Mouse (Mus musculus): ENCODE results near the gene March2. TPM values are rescaled to one million over a fixed set of nuclear protein-coding genes. Genes with fewer than 3 reads are reported as not detected.

March2 gene
- polyA plus RNA-seq, 1 experiment from 2014 or later = 63.9 TPM

DNA sequence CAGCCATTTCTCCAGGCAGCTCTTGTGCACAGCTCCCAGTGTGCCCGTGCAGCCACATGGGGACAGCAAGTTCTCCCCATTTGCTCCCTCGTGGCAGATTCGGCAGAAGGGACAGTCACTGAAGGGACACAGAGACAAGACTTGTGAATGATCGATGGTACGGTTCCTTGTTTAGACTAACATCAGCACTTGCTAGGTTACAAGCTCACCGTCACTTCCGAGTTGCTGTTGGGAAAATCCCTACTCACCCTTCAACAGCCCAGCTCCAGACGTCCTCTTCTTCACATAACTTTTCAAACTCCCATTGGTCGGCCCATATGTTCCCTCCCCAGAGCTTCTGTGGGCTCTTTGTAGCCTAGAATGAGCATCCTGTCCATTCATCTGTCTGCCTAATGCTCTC lies 15.4 kb downstream of the March2 start:
- no peak for DNase-seq (ENCODE audit: low spot score)
- no peaks in the 10 kb centered on the region for H3K9me3 ChIP-seq (ENCODE audit: control insufficient read depth, low read length)
- ATAC-seq (ENCODE audit: low read depth) = no peak
- no peaks in the 10 kb centered on the region for H3K27me3 ChIP-seq (replicated peaks; ENCODE audit: control insufficient read depth, insufficient read depth, low read length)
- H3K4me3 ChIP-seq (ENCODE audit: low read depth, low read length) = no peak overlapping the region
- no peak overlapping the region for H3K9ac ChIP-seq (ENCODE audit: low read depth, low read length)
- H3K27ac ChIP-seq (replicated peaks; ENCODE audit: low read depth, low read length) = no peak overlapping the region
- 82% methylated on average over 9 of the region's 9 CpGs for WGBS
- H3K4me2 ChIP-seq (ENCODE audit: low read depth, low read length) = no peak overlapping the region
- no peaks in the 10 kb centered on the region for H3K4me1 ChIP-seq (ENCODE audit: control insufficient read depth, insufficient read depth, low read length)
- peaks cover 25% of the 10 kb centered on the region for H3K36me3 ChIP-seq (ENCODE audit: control insufficient read depth, insufficient read depth, low read length)

DNA sequence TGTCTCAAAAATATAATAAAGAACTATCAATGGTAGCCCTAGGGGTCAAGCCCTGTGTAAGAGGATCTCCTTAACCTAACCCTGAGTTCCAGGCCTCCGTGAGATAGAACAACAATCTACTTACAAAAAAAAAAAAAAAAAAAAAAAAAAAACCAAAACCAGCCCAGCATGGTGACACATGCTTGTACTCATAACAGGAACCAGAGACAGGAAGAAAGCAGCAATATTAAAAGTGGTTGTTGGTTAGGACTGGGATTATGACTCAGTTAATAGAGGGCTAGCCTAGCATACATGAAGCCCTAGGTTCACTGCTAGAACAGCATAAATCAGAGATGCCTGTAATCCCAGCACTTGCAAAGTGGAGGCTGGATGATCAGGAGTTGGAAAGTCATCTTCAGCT lies 16.3 kb downstream of the March2 start:
- DNase-seq (ENCODE audit: low spot score) (no peak), ATAC-seq (ENCODE audit: low read depth) (no peak)
- no peak overlapping the region for H3K4me3 ChIP-seq (ENCODE audit: low read depth, low read length)
- WGBS = 55% methylated on average over 1 of the region's 1 CpGs
- H3K9me3 ChIP-seq (ENCODE audit: control insufficient read depth, low read length) = no peaks in the 10 kb centered on the region
- peaks cover 32% of the 10 kb centered on the region for H3K36me3 ChIP-seq (ENCODE audit: control insufficient read depth, insufficient read depth, low read length)
- H3K27ac ChIP-seq (replicated peaks; ENCODE audit: low read depth, low read length) = no peak overlapping the region
- H3K4me1 ChIP-seq (ENCODE audit: control insufficient read depth, insufficient read depth, low read length) = no peaks in the 10 kb centered on the region
- H3K4me2 ChIP-seq (ENCODE audit: low read depth, low read length) = no peak overlapping the region
- no peaks in the 10 kb centered on the region for H3K27me3 ChIP-seq (replicated peaks; ENCODE audit: control insufficient read depth, insufficient read depth, low read length)
- H3K9ac ChIP-seq (ENCODE audit: low read depth, low read length) = no peak overlapping the region

DNA sequence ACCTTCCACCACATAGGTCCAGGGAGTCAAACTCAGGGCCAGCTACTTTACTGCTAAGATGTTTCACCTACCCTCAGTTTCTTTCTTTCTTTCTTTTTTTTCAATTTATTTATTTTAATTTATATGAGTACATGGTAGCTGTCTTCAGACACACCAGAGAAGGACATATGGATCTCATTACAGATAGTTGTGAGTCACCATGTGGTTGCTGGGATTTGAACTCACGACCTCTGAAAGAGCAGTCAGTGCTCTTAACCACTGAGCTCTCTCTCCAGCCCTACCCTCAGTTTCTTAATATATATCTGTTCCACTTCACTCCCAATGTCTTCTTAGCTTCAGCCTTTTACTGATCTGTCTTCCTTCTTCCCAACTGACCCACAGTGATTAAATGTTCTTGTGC lies 23.0 kb downstream of the March2 start:
- Histone ChIP-seq H3K36me3 (ENCODE audit: control insufficient read depth, insufficient read depth, low read length) (peaks cover 40% of the 10 kb centered on the region; the same call in 1 of the 2 replicates), H3K9ac (ENCODE audit: low read depth, low read length) (no peak overlapping the region), H3K4me1 (ENCODE audit: control insufficient read depth, insufficient read depth, low read length) (no peaks in the 10 kb centered on the region), H3K9me3 (ENCODE audit: control insufficient read depth, low read length) (no peaks in the 10 kb centered on the region), H3K4me3 (ENCODE audit: low read depth, low read length) (no peak overlapping the region), H3K27ac (replicated peaks; ENCODE audit: low read depth, low read length) (no peak overlapping the region), H3K4me2 (ENCODE audit: low read depth, low read length) (no peak overlapping the region), H3K27me3 (replicated peaks; ENCODE audit: control insufficient read depth, insufficient read depth, low read length) (no peaks in the 10 kb centered on the region)
- no peak for ATAC-seq (ENCODE audit: low read depth)
- 66% methylated on average over 1 of the region's 1 CpGs for WGBS
- no peak for DNase-seq (ENCODE audit: low spot score)

DNA sequence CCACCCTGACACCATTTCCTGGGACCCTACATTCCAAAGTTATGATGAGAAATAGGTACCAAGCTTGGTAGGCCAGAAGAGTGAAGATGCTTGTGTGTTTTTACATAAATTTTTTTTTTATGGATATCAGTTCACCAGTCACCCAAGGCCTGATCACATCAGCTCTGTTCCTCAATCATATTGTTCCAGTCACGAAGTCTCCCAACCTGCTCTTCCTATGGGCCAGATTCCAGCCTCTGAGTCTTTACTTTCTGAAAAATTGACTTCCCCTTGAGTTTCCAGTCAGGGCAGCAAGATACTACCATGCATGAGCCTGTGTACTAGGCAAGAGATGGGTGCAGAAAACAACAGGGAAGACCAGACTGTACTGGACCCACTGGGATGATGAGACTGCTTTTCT lies 31.7 kb downstream of the March2 start, which contains the start of gene Hnrnpm:
Gene Hnrnpm, minus strand, starts transcription at position 101 of the 400 bp plus-strand sequence.
- peaks cover 28% of the 10 kb centered on the region for H3K4me1 ChIP-seq (ENCODE audit: control insufficient read depth, insufficient read depth, low read length)
- H3K9ac ChIP-seq (ENCODE audit: low read depth, low read length) = peak within 1 kb of the TSS; percentile 98; the same call in 1 of the 2 replicates
- WGBS = 88% methylated on average over 1 of the region's 1 CpGs

DNA sequence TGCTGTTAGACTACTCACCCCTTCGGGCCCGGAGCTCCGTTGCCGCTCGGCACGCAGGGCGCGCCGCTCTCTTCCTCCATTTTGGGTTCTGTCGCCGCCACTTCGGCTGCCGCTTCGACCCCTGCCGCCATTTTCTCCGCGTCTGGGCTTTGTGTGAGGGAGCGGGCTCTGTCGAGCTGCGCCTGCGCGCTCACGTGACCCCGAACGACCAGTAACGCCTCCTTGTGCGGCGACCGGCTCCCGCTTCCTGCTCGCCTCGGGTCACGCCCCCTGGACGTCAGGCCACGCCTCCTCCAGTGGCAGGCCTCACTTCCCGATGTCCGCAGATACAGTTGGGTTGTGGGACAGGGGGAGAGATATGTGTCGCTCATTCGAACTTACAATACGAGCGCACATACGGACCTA lies 33.2 kb downstream of the March2 start:
- ATAC-seq (ENCODE audit: low read depth) (peak; percentile 98), DNase-seq (ENCODE audit: low spot score) (peak; percentile 98)
- Histone ChIP-seq H3K27me3 (replicated peaks; ENCODE audit: control insufficient read depth, insufficient read depth, low read length) (no peaks in the 10 kb centered on the region), H3K4me1 (ENCODE audit: control insufficient read depth, insufficient read depth, low read length) (peaks cover 42% of the 10 kb centered on the region), H3K9me3 (ENCODE audit: control insufficient read depth, low read length) (no peaks in the 10 kb centered on the region), H3K36me3 (ENCODE audit: control insufficient read depth, insufficient read depth, low read length) (peaks cover 18% of the 10 kb centered on the region; the same call in 1 of the 2 replicates), H3K27ac (replicated peaks; ENCODE audit: low read depth, low read length) (peak overlapping the region; percentile 95), H3K9ac (ENCODE audit: low read depth, low read length) (peak overlapping the region; percentile 98), H3K4me3 (ENCODE audit: low read depth, low read length) (peak overlapping the region; percentile 82), H3K4me2 (ENCODE audit: low read depth, low read length) (peak overlapping the region; percentile 69)
- under 1% methylated on average over 21 of the region's 42 CpGs for WGBS

More for the DNA sequence above, 31.7 kb downstream of the March2 start, which contains the start of gene Hnrnpm:
- Histone ChIP-seq H3K9me3 (ENCODE audit: control insufficient read depth, low read length) (no peaks in the 10 kb centered on the region), H3K4me3 (ENCODE audit: low read depth, low read length) (peak within 1 kb of the TSS; percentile 82), H3K36me3 (ENCODE audit: control insufficient read depth, insufficient read depth, low read length) (peaks cover 18% of the 10 kb centered on the region; the same call in 1 of the 2 replicates), H3K4me2 (ENCODE audit: low read depth, low read length) (peak within 1 kb of the TSS; percentile 69), H3K27ac (replicated peaks; ENCODE audit: low read depth, low read length) (peak within 1 kb of the TSS; percentile 95; the same call in 1 of the 2 replicates), H3K27me3 (replicated peaks; ENCODE audit: control insufficient read depth, insufficient read depth, low read length) (no peaks in the 10 kb centered on the region)
- ATAC-seq (ENCODE audit: low read depth) (no peak), DNase-seq (ENCODE audit: low spot score) (no peak)

DNA sequence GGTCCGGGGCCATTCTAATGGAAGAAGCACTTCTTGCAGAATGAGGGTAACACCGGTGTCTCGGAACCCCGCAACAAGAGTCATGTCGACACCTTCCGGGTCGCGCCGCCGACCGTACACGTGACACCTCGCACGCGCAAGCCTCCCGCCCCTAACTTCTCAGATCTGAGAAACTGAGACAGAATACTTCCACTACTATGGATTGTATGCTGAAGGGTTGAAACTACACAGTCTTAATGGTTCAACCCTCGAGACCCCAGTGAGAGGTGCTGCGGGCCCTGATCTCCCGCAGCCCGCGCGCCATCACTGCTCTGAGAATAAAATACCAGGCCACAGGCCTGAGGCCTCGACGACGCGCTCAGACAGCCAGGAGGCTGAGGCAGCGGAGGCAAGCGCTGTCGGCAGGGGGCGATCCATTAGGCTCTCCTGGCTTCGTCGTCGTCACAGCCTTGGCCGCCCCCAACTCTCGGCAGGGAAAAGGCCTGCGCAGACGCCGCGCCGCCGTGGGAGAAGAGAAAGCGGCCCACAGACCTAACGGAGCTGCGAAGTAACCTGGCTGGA lies 33.7 kb downstream of the March2 start:
- H3K27me3 ChIP-seq (replicated peaks; ENCODE audit: control insufficient read depth, insufficient read depth, low read length) = no peaks in the 10 kb centered on the region
- H3K4me1 ChIP-seq (ENCODE audit: control insufficient read depth, insufficient read depth, low read length) = peaks cover 42% of the 10 kb centered on the region
- H3K4me2 ChIP-seq (ENCODE audit: low read depth, low read length) = peak overlapping the region; percentile 69
- ATAC-seq (ENCODE audit: low read depth) (peak; percentile 78), DNase-seq (ENCODE audit: low spot score) (peak; percentile 71)
- peak overlapping the region; percentile 82 for H3K4me3 ChIP-seq (ENCODE audit: low read depth, low read length)
- peak overlapping the region; percentile 98 for H3K9ac ChIP-seq (ENCODE audit: low read depth, low read length)
- peaks cover 18% of the 10 kb centered on the region; the same call in 1 of the 2 replicates for H3K36me3 ChIP-seq (ENCODE audit: control insufficient read depth, insufficient read depth, low read length)
- H3K9me3 ChIP-seq (ENCODE audit: control insufficient read depth, low read length) = no peaks in the 10 kb centered on the region
- under 1% methylated on average over 37 of the region's 44 CpGs for WGBS
- H3K27ac ChIP-seq (replicated peaks; ENCODE audit: low read depth, low read length) = peak overlapping the region; percentile 95

DNA sequence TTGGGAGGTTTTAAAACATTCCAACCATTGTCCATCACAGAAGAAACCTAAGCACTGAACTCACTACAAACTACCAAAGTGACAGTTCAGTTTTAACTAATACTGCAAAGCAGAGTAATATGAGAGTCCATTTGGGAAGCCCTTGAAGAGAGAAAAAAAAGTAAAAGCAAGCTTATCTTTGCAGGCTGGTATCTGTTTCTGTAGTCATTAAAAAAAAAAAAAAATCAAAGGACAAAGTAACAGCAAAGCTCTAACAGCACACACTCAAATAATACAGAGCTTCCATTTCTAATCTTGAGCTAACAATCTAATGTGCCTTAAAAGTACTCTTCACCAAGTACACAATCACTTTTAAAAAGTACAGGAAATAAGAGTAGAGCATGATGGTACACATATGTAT lies 36.7 kb downstream of the March2 start:
- Histone ChIP-seq H3K27ac (replicated peaks; ENCODE audit: low read depth, low read length) (no peak overlapping the region), H3K9me3 (ENCODE audit: control insufficient read depth, low read length) (no peaks in the 10 kb centered on the region), H3K9ac (ENCODE audit: low read depth, low read length) (no peak overlapping the region), H3K4me1 (ENCODE audit: control insufficient read depth, insufficient read depth, low read length) (peaks cover 42% of the 10 kb centered on the region), H3K27me3 (replicated peaks; ENCODE audit: control insufficient read depth, insufficient read depth, low read length) (no peaks in the 10 kb centered on the region), H3K36me3 (ENCODE audit: control insufficient read depth, insufficient read depth, low read length) (peaks cover 30% of the 10 kb centered on the region), H3K4me2 (ENCODE audit: low read depth, low read length) (0 out of 2 replicates have a peak overlapping the region, but pooled peaks have one; percentile 1), H3K4me3 (ENCODE audit: low read depth, low read length) (no peak overlapping the region)
- DNase-seq (ENCODE audit: low spot score) (no peak), ATAC-seq (ENCODE audit: low read depth) (no peak)

DNA sequence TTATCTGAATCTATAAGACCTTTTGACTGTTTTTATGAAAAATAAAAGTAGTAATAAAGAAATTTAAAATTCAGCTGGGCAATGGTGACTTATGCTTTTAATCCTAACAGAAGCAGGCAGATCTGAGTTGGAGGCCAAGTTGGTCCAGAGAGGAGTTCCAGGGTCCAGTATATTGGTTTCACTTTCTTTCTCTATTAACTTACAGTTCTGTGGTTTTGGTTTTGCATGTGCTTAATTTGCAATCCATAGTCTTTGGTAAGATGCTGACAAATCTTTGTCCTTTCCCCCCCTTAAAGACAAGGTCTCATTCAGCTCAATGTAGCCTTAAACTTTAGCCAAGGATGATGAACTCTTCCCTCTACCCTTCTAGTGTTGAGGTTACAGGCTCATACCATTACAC lies 39.7 kb downstream of the March2 start:
- Histone ChIP-seq H3K27ac (replicated peaks; ENCODE audit: low read depth, low read length) (no peak overlapping the region), H3K4me1 (ENCODE audit: control insufficient read depth, insufficient read depth, low read length) (peaks cover 37% of the 10 kb centered on the region), H3K4me2 (ENCODE audit: low read depth, low read length) (no peak overlapping the region), H3K4me3 (ENCODE audit: low read depth, low read length) (no peak overlapping the region), H3K9me3 (ENCODE audit: control insufficient read depth, low read length) (no peaks in the 10 kb centered on the region), H3K27me3 (replicated peaks; ENCODE audit: control insufficient read depth, insufficient read depth, low read length) (no peaks in the 10 kb centered on the region), H3K36me3 (ENCODE audit: control insufficient read depth, insufficient read depth, low read length) (peaks cover 50% of the 10 kb centered on the region), H3K9ac (ENCODE audit: low read depth, low read length) (no peak overlapping the region)
- no peak for ATAC-seq (ENCODE audit: low read depth)
- no peak for DNase-seq (ENCODE audit: low spot score)

DNA sequence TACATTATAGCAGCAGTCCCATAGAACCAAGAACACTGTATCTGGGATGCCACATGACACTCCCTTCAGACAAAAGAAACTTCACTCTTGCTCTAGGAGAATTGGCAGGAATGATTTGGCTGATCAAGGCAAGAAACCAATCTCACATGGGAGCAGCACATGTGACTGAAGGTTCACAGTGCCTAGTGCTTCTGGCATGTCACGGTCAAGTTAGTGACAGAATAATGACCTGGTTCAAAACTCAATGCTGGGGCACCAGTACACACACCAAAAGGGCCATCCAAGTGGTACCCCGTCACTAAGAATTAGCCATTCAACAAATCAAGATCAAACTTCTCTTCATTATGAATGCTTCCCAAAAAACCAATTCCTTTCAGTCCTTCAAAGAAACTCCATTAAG lies 42.4 kb downstream of the March2 start:
- Histone ChIP-seq H3K27me3 (replicated peaks; ENCODE audit: control insufficient read depth, insufficient read depth, low read length) (no peaks in the 10 kb centered on the region), H3K9ac (ENCODE audit: low read depth, low read length) (no peak overlapping the region), H3K4me1 (ENCODE audit: control insufficient read depth, insufficient read depth, low read length) (peaks cover 10% of the 10 kb centered on the region; the same call in 1 of the 2 replicates), H3K36me3 (ENCODE audit: control insufficient read depth, insufficient read depth, low read length) (peaks cover 35% of the 10 kb centered on the region), H3K27ac (replicated peaks; ENCODE audit: low read depth, low read length) (no peak overlapping the region), H3K4me3 (ENCODE audit: low read depth, low read length) (no peak overlapping the region), H3K9me3 (ENCODE audit: control insufficient read depth, low read length) (no peaks in the 10 kb centered on the region), H3K4me2 (ENCODE audit: low read depth, low read length) (no peak overlapping the region)
- 94% methylated on average over 2 of the region's 2 CpGs for WGBS
- no peak for ATAC-seq (ENCODE audit: low read depth)
- DNase-seq (ENCODE audit: low spot score) = no peak
